Mouse (Mus musculus): ENCODE measurements at regions not wholly inside any gene's neighbourhood (a gene's known extent, or its start where the extent isn't known, plus 50 kb on each side); places are given as distances from the start of the nearest gene placed in this dataset.

DNA sequence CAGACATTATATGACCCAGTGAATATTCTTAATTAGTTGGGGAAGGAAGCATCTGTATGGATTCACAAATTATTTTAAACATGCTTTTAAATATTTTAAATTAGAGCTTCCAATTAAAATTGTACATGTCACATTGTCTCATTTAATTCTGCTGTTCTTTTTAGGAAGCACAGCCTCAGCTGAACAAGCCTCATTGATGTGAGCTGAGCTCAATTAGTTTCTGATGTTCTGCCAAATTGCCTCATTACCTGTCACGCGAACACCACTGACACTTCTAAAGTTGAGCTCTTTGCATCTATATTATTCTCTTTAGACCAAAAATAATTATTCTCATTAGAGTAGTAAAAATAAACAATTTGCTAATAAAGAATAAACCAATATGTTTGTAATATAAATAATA, 1530.0 kb upstream of the Tenm3 start:
- TF ChIP-seq CTCF (IDR thresholded peaks at IDR 0.05; ENCODE audit: borderline replicate concordance, extremely low read depth, insufficient read depth, insufficient read length) (no peak), POLR2A (IDR thresholded peaks at IDR 0.05; ENCODE audit: borderline replicate concordance, extremely low read depth, insufficient read depth, insufficient read length, poor library complexity, severe bottlenecking) (no peak)

Measured in brain, embryonic 14.5 days (tissue).